Mouse (Mus musculus) monocyte, adult 5-6 weeks (primary cell): ENCODE data around the gene Stx17. TPM values are rescaled to one million over a fixed set of nuclear protein-coding genes. Genes with fewer than 3 reads are reported as not detected.

ENCODE experiments used
- ATAC-seq: fragments of 153-309, 156-312 bp; replicated peaks from 2 replicates; pipeline ENCODE4 v1.8.0; 2017; ENCODE audit warnings: mild to moderate bottlenecking; ENCODE audit not compliant: low TSS enrichment, insufficient number of reproducible peaks, severe bottlenecking, poor library complexity, low FRiP score
- total RNA-seq: library from RNA; stranded (forward); fragments of 200-1000, 200-491, 200-594 nt; gene quantifications from 3 replicates; pipeline ENCODE4 v1.2.3, GENCODE M21; 2017

Gene Stx17
- total RNA-seq, 1 experiment from 2014 or later = 23.1 TPM

DNA sequence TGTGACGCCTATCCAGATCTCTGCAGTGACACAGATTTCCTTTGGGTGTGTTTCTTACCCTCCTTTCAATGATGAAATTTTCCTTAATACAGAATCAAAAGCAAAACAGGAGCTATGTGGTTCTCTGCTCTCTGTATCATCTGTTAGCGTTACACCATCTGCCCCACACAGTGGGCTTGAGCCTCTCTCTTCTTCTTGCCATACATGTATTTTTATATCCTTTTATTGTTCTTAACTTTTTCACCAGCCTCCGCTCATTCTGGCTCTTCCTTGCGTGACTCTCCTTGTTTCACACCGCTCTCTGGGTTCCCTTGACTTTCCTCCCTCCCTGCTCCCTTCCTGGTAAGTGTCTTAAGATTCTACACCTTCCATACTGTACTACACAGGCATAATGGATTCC, 28.5 kb downstream of the Stx17 start:
- no peak for ATAC-seq

DNA sequence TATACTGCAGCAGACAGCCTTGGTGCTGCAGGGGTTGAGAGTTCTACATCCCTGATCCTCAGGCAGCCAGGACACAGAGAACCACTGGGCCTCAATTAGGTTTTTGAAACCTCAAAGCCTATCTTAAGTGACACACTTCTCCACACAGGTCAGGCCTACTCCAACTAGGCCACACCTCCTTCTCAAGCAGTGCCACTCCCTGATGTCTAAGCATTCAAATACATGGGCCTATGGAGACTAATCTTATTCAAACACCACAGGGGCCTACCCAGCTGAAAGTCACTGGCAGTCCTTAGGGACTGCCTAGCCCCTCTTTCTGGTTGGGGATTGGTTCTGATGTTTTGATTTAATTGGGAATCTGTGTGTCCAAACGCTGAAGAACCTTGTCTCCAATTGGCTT, 31.1 kb downstream of the Stx17 start:
- ATAC-seq = no peak

DNA sequence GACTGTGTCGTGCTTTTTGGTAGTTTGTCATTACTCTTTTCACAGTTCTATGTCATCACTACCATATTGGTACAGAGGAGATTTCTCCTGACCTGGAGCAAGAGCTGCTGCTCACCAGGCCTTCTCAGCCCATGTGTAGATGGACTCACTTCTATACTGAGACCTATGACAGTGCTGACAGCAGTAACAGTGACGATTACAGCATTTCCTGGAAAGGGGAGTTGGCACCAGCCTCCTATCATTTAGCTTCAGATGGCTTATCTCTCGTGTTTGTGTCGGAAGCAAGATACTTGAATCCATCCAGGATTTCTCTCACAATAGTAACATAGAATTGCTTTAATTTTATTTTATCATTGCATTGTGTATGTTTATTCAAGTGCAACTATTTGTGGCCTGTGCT, 35.7 kb downstream of the Stx17 start:
- ATAC-seq = no peak

DNA sequence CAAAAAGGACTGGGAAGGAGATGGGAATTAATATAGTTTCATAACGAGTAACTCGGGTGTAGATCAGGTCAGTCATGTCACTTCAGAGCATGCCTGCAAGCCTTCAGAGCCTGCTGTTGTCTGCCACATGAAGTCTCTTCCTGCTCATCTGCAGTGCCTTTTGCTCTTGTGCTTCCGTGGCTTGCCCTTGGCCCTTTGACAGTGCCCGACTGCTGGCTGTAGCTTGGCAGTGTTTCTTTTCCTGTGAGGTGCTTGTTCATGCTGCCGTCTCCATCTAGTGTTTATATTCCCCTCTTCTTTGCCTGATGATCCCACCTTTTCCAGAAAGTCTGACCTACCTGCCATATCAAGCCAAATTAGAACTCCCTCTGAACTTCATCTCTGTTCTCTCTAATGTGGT, 39.1 kb downstream of the Stx17 start:
- no peak for ATAC-seq

DNA sequence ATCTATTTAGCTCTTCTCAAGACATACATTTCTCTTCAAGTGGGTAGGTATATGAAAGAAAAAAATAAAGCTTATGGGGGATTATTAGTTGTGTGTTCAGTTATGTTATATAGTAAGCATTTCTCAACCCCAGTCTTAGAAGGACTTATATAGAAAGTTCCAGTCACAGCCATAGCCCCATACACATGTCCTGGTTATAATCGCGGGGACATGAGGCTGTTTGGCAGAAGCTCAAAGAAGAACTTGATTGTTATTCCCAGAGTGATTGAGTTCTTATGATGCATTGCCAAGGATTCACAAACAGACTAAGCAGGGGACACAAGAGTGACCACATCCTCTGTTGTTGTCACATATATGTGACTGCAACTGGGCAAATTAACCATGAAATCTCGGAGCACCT, 51.0 kb downstream of the Stx17 start:
- ATAC-seq = no peak

DNA sequence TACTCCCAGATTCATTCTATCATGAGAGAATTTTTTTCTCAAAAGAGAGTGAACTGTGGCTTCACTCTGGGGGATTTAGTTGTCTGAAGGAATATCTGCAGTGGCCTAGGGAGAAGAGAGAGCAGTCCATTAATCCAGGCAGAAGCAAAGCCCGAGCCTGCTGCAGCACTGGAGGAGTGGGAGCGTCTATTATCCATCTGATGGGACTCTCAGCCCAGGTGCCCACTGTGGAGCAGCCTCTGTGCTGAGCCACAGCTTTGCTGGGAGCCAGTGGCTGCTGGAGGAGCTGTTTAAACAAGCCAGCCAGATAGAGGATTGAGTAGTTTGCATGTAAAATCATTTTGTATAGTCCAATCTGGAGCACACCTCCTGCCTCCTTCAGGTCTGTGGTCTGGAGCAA, 56.2 kb downstream of the Stx17 start:
- no peak for ATAC-seq

DNA sequence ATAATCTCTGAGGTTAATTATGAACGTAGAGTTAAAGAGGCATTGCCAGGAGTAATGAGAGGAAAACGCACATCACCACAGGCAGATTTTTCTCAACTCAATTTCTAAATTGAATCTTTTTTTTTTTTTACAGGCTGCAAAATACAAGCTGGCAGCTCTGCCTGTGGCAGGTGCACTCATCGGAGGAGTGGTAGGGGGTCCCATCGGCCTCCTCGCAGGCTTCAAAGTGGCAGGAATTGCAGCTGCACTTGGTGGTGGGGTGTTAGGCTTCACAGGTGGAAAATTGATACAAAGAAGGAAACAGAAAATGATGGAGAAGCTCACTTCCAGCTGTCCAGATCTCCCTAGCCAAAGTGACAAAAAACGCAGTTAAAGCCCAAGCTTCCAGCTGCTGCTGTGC, 56.7 kb downstream of the Stx17 start:
- no peak for ATAC-seq

DNA sequence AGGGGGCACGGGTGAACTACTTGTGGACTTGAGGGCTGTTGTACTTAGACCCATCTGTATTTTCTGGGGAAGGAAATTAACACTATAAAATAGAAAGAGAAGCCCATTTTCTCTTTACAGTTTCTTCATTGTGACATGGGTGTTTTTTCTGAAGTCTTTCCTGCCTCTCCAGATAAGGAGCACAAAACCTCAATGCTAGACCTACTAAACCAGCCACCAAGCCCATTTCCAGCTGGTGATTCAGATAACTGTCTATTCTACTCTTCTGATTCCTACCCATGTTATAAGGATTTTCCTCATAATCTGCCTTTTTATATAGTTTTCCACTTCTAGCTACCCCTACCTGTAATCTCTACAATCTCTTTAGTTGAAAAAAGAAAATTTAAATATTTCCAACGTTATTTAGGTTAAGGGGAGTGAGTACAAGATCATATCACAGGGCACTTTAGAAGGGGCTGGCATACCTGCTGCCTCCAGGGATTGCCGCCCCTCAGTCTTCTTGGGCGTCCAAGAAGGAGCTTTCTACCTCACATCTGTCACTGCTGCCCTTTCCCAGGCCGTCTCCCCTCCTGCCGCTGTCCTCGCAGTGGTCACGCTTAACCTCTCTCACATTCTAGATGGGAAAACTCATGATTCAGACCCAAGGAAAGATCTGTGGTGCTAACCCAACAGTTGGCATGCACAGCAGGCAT, 57.5 kb downstream of the Stx17 start:
- ATAC-seq = no peak

DNA sequence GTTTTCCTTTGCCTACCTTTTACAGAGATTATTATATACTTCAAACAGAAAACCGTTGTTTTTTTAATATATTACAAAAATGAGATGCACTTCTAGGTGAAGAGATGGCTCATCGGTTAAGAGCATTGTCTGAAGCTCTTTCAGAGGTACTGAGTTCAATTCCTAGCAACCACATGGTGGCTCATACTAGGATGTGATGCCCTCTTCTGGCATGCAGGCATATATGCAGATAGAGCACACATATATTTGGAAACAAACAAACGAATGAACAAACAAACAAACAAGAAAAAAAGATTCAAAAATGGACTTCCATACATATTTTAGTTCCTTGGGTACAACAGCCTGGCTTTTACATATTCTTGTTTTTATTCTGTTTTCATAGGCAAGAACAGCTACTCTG, 73.2 kb downstream of the Stx17 start:
- ATAC-seq = no peak

DNA sequence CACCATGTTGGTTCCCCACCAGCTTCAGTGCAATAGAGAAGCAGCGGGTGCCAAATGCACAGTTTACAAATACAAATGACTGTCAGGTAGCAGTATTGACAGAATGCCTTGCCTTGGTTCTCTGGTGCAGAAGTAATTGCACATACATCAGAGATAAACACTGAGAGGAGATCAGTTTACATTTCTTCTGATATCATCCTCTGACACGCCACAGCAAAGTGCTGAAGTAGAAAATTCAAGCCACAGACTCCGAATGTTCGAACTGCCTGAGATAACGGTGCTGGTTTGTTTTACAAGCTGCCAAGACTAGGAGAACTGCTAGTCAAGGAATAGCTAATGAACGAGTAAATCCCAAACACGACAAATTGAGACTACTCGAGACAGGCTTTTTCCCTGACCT, 73.7 kb downstream of the Stx17 start:
- no peak for ATAC-seq

DNA sequence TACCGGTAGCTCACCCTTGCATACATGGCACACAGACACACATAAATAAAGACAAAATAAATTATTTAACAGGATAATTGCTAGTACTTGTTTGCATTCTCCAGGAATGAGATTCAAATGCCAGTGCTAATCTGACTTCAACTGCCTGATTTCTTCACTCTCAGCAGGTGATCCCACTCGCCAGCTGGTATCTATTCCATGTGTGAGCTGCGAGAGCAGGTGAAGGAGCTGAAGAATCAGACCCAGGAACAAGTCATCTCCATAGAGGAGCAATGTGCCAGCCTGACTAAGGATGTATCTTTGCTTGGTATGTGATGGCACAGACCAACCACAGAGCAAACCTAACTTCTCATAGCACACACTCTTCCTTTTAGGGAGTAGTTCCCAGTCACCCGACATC, 78.8 kb downstream of the Stx17 start:
- ATAC-seq = no peak

DNA sequence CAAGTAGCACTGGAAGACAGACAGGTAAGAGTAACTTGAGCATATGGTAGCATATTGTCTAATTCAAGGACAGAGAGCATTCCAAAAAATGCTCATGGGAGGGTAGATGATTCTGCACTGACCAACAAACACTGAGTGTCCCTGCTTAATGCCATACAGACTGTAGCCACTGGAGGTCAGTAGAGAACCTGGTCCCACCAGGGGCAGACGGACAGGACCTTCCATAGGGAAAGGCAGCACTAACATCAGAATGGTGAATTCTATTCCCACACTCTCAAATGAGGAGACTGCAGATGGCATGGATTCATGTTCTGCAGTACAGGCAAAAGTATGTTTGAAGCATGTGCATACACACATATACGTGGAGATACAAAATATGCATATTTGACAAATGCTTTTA, 100.5 kb downstream of the Stx17 start:
- ATAC-seq = peak; percentile 61

DNA sequence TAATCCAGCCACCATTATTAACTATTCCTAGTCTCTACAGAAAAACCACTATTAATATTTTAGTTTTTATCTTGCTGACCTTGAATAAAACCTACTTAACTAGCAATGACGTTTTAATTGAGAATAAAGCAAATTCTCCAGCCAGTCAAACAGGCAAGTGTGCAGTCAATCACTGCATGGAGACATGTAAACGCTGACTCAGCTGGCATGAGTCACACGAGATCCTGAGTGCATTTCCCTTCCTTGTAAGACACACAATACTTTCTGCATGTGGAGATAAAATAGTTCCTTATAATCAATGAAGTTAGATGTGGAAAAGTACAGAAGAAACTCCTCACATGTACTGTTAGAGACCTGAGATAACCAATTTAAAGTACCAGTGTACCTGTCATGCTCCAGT, 100.9 kb downstream of the Stx17 start:
- ATAC-seq = no peak

DNA sequence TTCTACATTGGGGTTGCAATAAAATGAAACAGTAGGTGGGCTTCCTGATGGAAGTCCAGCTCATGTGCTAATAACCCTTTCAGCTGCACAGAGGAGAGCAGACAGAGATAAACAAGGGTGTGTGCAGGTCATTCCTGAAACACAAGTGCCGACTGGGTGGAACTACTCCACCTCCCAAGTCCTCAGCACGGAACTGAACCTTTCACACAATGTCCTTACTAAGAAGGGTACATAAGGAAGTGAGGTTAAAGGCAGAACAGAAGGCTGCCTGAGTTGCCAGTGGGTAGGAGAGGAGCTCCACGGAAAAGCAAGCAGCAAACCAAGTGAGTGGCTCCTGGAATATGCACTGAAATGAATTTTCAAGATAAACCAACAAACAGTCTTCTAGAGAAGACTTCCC, 102.1 kb downstream of the Stx17 start:
- ATAC-seq = no peak

Other genes starting within 250 kb of the Stx17 start
- 4.5 to 20.4 TPM (median 5.1 TPM) in 3 replicates for gene Nr4a3, start 79.8 kb upstream of the Stx17 start, total RNA-seq
- 63.4 to 88.5 TPM (median 75.0 TPM) in 3 replicates for gene Erp44, start 154.6 kb downstream of the Stx17 start, total RNA-seq
- 4.6 to 11.1 TPM (median 8.0 TPM) in 3 replicates for gene Invs, start 154.8 kb downstream of the Stx17 start, total RNA-seq